Mouse (Mus musculus): ENCODE data around the gene Borcs8. TPM values are rescaled to one million over a fixed set of nuclear protein-coding genes. Genes with fewer than 3 reads are reported as not detected.

Borcs8 gene
- polyA plus RNA-seq, 1 experiment from 2014 or later, result 44.9 TPM

DNA sequence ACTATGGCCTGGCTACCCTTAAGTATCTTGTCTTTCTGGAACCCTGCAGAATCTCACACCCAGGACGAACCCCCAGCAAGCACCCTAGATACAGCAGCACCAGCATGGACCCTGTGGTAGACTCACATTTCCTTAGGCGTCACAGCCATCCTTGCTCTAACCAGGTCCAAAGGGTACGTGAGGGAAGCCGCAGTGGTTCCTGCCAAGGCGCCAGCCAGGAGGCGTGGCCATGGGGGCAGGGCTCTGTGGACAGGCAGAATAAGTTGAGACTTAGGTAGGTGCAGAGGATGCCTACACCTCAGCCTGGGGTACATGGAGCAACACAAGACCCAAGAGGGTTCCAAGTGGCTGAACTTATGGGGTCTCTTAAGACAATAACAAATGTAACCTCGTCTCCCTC lies 49.4 kb downstream of the Borcs8 start:
- ATAC-seq (ENCODE audit: borderline replicate concordance, extremely low read depth, low FRiP score, low TSS enrichment), result no peak
- 53% methylated on average over 7 of the region's 7 CpGs for WGBS
- H3K4me1 ChIP-seq, result no peaks in the 10 kb centered on the region

GRCm38 (mm10) chr8:70193238-70193637 lies 53.9 kb downstream of the Borcs8 start:
- WGBS, result 62% methylated on average over 5 of the region's 5 CpGs
- no peaks in the 10 kb centered on the region for H3K4me1 ChIP-seq
- no peak overlapping the region for H3K27ac ChIP-seq
- no peak overlapping the region for H3K4me3 ChIP-seq
- H3K9ac ChIP-seq, result no peak overlapping the region
- H3K9me3 ChIP-seq, result no peaks in the 10 kb centered on the region
- H3K36me3 ChIP-seq, result no peaks in the 10 kb centered on the region
- H3K27me3 ChIP-seq, result no peaks in the 10 kb centered on the region
- no peak overlapping the region for H3K4me2 ChIP-seq
- ATAC-seq (ENCODE audit: borderline replicate concordance, extremely low read depth, low FRiP score, low TSS enrichment), result no peak

More for the DNA sequence above, 49.4 kb downstream of the Borcs8 start:
- Histone ChIP-seq H3K27ac (no peak overlapping the region), H3K9ac (no peak overlapping the region), H3K4me2 (no peak overlapping the region), H3K36me3 (no peaks in the 10 kb centered on the region), H3K27me3 (no peaks in the 10 kb centered on the region), H3K4me3 (no peak overlapping the region), H3K9me3 (no peaks in the 10 kb centered on the region)

- Histone ChIP-seq H3K4me2 (no peak overlapping the region), H3K9me3 (no peaks in the 10 kb centered on the region), H3K27ac (no peak overlapping the region), H3K4me1 (no peaks in the 10 kb centered on the region), H3K36me3 (no peaks in the 10 kb centered on the region), H3K4me3 (no peak overlapping the region), H3K27me3 (no peaks in the 10 kb centered on the region), H3K9ac (no peak overlapping the region)
- ATAC-seq (ENCODE audit: borderline replicate concordance, extremely low read depth, low FRiP score, low TSS enrichment), result no peak
- 65% methylated on average over 3 of the region's 3 CpGs for WGBS
Measured at GRCm38 (mm10) chr8:70194191-70194590, 54.9 kb downstream of the Borcs8 start.

GRCm38 (mm10) chr8:70195762-70196161 lies 56.5 kb downstream of the Borcs8 start:
- 66% methylated on average over 2 of the region's 2 CpGs for WGBS
- H3K36me3 ChIP-seq, result no peaks in the 10 kb centered on the region
- H3K27ac ChIP-seq, result no peak overlapping the region
- H3K4me3 ChIP-seq, result no peak overlapping the region
- H3K9me3 ChIP-seq, result no peaks in the 10 kb centered on the region
- peaks cover 13% of the 10 kb centered on the region for H3K4me1 ChIP-seq
- H3K4me2 ChIP-seq, result no peak overlapping the region
- no peaks in the 10 kb centered on the region for H3K27me3 ChIP-seq
- H3K9ac ChIP-seq, result no peak overlapping the region
- no peak for ATAC-seq (ENCODE audit: borderline replicate concordance, extremely low read depth, low FRiP score, low TSS enrichment)

Small RNA genes within 50 kb of the gene (microRNA-seq; reads per million reads assigned to microRNA genes)
- not detected for gene Mir7066

Other genes with a start within 250 kb of the Borcs8 start
- gene Tssk6, start 237.3 kb upstream of the Borcs8 start, polyA plus RNA-seq (2015; fragmentation: Nextera tagmentation; extraction: Ambion mirVana), result 2.9 and 3.7 TPM in 2 replicates
- gene Ndufa13, start 236.9 kb upstream of the Borcs8 start, polyA plus RNA-seq (2015; fragmentation: Nextera tagmentation; extraction: Ambion mirVana), result 162 and 177 TPM in 2 replicates
- 4.0 and 5.5 TPM in 2 replicates for gene Yjefn3, start 236.8 kb upstream of the Borcs8 start, polyA plus RNA-seq (2015; fragmentation: Nextera tagmentation; extraction: Ambion mirVana)
- gene Gatad2a, start 143.1 kb upstream of the Borcs8 start, polyA plus RNA-seq (2015; fragmentation: Nextera tagmentation; extraction: Ambion mirVana), result 60.3 and 64.3 TPM in 2 replicates
- 46.4 and 50.5 TPM in 2 replicates for gene Mau2, start 96.8 kb upstream of the Borcs8 start, polyA plus RNA-seq (2015; fragmentation: Nextera tagmentation; extraction: Ambion mirVana)
- gene Sugp1, start 96.7 kb upstream of the Borcs8 start, polyA plus RNA-seq (2015; fragmentation: Nextera tagmentation; extraction: Ambion mirVana), result 41.5 and 44.8 TPM in 2 replicates
- gene Tm6sf2, start 66.6 kb upstream of the Borcs8 start, polyA plus RNA-seq (2015; fragmentation: Nextera tagmentation; extraction: Ambion mirVana), result 0.54 TPM in 2 replicates
- not detected in 2 replicates for gene Hapln4, start 56.0 kb upstream of the Borcs8 start, polyA plus RNA-seq (2015; fragmentation: Nextera tagmentation; extraction: Ambion mirVana)
- 0.22 and 0.23 TPM in 2 replicates for gene Ncan, start 18.6 kb upstream of the Borcs8 start, polyA plus RNA-seq (2015; fragmentation: Nextera tagmentation; extraction: Ambion mirVana)
- 30.9 and 32.5 TPM in 2 replicates for gene Nr2c2ap, start 8.2 kb upstream of the Borcs8 start, polyA plus RNA-seq (2015; fragmentation: Nextera tagmentation; extraction: Ambion mirVana)
- 20.3 TPM in 2 replicates for gene Rfxank, start 345 bp upstream of the Borcs8 start, polyA plus RNA-seq (2015; fragmentation: Nextera tagmentation; extraction: Ambion mirVana)
- 0.21 and 0.22 TPM in 2 replicates for gene Mef2b, start 212 bp downstream of the Borcs8 start, polyA plus RNA-seq (2015; fragmentation: Nextera tagmentation; extraction: Ambion mirVana)
- 69.7 TPM in 2 replicates for gene Tmem161a, start 32.9 kb downstream of the Borcs8 start, polyA plus RNA-seq (2015; fragmentation: Nextera tagmentation; extraction: Ambion mirVana)
- gene Slc25a42, start 72.8 kb downstream of the Borcs8 start, polyA plus RNA-seq (2015; fragmentation: Nextera tagmentation; extraction: Ambion mirVana), result 3.9 and 4.4 TPM in 2 replicates
- gene Sugp2, start 94.7 kb downstream of the Borcs8 start, polyA plus RNA-seq (2015; fragmentation: Nextera tagmentation; extraction: Ambion mirVana), result 26.7 and 27.7 TPM in 2 replicates
- gene Armc6, start 95.0 kb downstream of the Borcs8 start, polyA plus RNA-seq (2015; fragmentation: Nextera tagmentation; extraction: Ambion mirVana), result 24.2 and 30.1 TPM in 2 replicates
- 70.4 and 73.0 TPM in 2 replicates for gene Homer3, start 143.3 kb downstream of the Borcs8 start, polyA plus RNA-seq (2015; fragmentation: Nextera tagmentation; extraction: Ambion mirVana)
- gene Ddx49, start 163.0 kb downstream of the Borcs8 start, polyA plus RNA-seq (2015; fragmentation: Nextera tagmentation; extraction: Ambion mirVana), result 46.0 and 48.0 TPM in 2 replicates
- gene Cope, start 163.0 kb downstream of the Borcs8 start, polyA plus RNA-seq (2015; fragmentation: Nextera tagmentation; extraction: Ambion mirVana), result 332 and 336 TPM in 2 replicates
- gene Cers1, start 176.3 kb downstream of the Borcs8 start, polyA plus RNA-seq (2015; fragmentation: Nextera tagmentation; extraction: Ambion mirVana), result 3.1 and 3.3 TPM in 2 replicates
- 1.0 TPM in 2 replicates for gene Gdf1, start 190.3 kb downstream of the Borcs8 start, polyA plus RNA-seq (2015; fragmentation: Nextera tagmentation; extraction: Ambion mirVana)
- gene Upf1, start 213.8 kb downstream of the Borcs8 start, polyA plus RNA-seq (2015; fragmentation: Nextera tagmentation; extraction: Ambion mirVana), result 17.3 and 19.6 TPM in 2 replicates
- 0.46 and 0.70 TPM in 2 replicates for gene Comp, start 234.1 kb downstream of the Borcs8 start, polyA plus RNA-seq (2015; fragmentation: Nextera tagmentation; extraction: Ambion mirVana)

Measured in lung, embryonic 15.5 days (tissue).